Mouse (Mus musculus) monocyte, adult 5-6 weeks (primary cell): Measurements from ENCODE around the gene Lpar1. TPM values are rescaled to one million over a fixed set of nuclear protein-coding genes. Genes with fewer than 3 reads are reported as not detected.

Experiments
- ATAC-seq: fragments of 153-309, 156-312 bp; replicated peaks from 2 replicates; pipeline ENCODE4 v1.8.0; 2017; ENCODE audit warnings: mild to moderate bottlenecking; ENCODE audit not compliant: low TSS enrichment, insufficient number of reproducible peaks, severe bottlenecking, poor library complexity, low FRiP score
- total RNA-seq: library from RNA; stranded (forward); fragments of 200-1000, 200-491, 200-594 nt; gene quantifications from 3 replicates; pipeline ENCODE4 v1.2.3, GENCODE M21; 2017

The Lpar1 gene
- total RNA-seq, 1 experiment from 2014 or later, result 0.19 TPM

DNA sequence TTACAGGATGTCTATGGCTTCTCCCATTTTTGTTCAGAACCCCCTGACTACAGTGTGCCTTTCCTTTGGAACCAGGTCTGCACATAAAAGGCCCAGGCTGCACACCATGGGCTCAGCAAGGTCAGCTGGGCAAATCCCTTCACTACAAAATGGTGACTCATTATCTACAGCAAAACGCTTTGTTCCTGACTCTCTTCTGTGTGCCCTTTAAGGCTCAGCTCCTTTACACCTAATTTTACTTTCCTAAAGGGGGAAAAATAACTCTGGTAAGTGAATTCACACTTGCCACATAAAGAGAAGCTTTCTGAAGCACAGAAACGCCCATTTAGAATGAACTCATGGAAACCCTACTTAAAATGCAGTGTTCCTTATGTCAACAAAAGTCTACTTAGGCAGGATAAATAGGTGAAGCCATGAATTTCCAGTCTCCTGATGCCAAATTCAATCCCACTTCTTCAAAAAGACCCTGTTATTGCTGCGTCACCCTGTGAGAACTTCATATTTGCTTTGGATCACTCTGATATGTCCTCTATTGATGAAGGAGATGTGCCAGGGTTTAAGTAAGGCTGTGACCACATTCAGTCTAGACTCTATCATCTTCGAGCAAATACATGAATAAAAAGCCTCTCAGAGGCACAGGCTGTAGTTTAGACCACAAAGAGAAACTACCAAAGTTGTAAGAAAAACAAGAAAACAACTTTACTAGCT is 82.3 kb downstream of the Lpar1 start:
- no peak for ATAC-seq

GRCm38 (mm10) chr4:58469651-58470592 is 83.8 kb downstream of the Lpar1 start:
- ATAC-seq, result no peak

DNA sequence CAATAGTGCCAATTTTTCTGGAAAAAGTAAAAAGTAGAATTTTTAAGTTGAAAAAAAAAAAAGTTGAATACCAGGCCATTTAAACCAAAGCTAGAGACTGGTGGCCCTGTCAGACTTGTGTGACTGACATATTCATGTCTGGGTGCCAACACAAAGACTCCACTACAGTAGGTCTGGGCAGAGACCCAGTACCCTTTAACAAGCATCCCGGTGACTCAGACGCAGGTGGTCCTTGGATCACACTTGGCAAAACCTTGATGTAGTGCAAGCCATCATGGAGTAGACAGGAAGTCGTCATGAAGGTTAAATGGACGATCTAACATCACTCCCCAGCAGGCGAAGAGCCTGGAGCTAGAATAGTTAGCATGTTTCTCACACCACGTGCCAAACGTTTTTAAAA is 84.7 kb downstream of the Lpar1 start:
- ATAC-seq, result no peak

DNA sequence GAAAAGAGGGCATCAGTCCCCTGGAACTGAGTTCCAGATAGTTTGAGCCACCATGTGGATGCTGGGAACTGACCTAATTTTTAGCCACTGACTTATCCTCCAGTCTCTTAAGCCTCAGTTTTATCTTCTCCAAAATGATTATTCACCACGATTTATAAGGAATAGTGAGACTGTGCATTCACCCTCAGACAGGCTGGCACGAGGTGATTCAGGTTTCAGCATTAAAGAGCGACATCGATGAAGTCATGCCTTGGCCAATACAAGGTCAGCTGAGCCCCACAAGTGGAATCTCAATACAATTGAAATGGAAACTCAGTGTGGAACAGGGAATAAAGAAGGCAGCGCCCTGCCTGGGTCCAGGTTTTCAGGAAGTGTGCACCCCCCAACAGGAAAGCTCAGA is 88.1 kb downstream of the Lpar1 start:
- ATAC-seq, result no peak

- no peak for ATAC-seq
Observed at GRCm38 (mm10) chr4:58464390-58465164, 89.1 kb downstream of the Lpar1 start.

GRCm38 (mm10) chr4:58462990-58463389 is 90.7 kb downstream of the Lpar1 start:
- ATAC-seq, result no peak

DNA sequence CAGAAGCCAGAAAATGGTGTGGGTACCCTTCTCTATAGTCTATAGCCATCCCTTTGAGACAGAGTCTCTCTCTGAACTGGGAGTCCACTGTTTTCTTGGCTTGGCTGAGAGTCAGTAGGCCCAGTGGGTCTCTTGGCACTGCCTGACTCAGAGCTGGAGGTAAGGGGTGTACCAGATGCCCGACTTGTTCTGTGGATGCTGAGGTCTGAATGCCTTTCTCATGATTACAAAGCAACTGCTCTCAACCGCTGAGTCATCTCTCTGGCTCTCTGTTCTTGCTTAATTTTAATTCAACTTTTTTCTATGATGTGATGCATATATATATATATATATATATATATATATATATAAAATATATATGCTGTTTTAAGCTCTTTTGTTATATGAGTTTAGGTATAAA is 91.1 kb downstream of the Lpar1 start:
- ATAC-seq, result no peak

- ATAC-seq, result no peak
Observed at GRCm38 (mm10) chr4:58453334-58453733, 100.4 kb downstream of the Lpar1 start.

GRCm38 (mm10) chr4:58448825-58449224 is 104.9 kb downstream of the Lpar1 start:
- ATAC-seq, result no peak

DNA sequence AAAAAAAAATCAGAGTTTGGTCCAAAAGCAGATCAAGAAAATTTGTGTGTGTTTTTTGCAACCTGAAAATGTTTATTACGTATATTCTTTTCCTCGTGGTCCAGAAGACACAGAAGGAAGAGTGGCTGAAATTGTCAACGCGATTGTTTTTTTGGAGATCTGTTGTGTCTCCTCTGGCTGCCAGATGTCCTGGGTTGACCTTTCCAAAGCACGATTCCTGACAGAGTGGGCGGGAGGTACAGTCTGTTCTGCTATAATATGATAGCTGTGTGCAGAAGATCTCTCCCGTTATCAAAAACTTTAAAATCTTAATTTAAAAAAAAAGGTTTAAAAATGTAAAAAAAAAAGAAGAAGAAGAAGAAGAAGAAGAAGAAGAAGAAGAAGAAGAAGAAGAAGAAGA is 105.9 kb downstream of the Lpar1 start:
- ATAC-seq, result no peak

DNA sequence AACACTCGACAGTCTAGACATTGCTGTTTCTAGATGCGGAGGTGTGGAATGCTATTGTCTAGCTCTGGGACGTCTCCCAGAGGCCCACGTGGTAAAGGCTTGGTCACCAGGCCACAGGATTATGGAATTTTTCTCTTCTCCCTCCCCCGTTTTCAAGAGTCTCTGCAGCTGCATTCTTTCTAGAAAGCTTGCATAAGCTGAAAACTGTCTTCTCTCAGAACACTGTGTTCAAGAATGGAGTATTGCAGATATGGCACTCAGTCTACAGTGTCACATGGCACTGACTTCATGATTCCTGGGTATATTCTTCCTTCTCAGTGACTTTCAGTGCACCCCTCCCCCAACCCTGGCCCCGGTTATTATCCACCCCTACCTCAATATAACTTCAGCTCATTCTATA is 107.9 kb downstream of the Lpar1 start:
- no peak for ATAC-seq

DNA sequence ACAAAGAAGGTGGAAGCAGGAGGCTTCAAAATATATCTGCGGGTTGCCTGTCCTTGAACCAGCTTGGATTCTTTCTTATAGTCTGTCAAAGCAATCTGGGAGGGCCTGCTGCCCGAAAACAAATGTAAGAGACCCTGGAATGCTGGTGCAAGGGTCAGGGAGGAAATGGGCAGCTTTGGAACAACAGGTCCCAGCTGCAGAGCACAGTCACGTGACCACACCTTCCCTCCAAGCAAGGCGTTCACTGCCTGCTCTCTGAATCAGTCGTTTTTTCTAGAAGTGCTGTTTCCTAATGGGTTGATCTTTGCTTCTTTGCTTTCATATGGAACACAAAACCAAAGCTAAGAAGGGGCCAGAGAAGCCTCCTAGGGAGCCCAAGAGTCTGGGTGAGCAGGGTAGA is 111.4 kb downstream of the Lpar1 start:
- ATAC-seq, result no peak

DNA sequence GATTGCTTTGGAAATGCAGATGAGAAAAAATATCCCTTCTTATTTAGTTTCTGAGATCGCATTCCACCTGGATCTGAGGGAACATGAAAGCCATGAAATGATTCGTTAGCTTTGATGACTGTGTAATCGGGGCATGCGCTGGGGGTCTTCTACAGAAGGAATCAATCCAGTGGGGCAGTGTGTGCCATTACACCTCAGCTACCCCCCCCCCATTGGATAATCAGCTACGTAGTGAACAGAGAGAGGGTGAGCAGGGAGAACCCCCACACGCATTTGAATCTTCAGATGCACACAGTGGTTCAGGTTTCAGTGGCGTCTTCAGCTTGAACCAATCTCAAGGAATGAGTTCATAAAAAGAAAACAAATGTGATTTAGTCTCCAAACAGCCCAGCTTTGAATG is 115.0 kb downstream of the Lpar1 start:
- no peak for ATAC-seq

GRCm38 (mm10) chr4:58437271-58437670 is 116.4 kb downstream of the Lpar1 start:
- ATAC-seq, result no peak

GRCm38 (mm10) chr4:58423276-58423930 is 130.3 kb downstream of the Lpar1 start:
- no peak for ATAC-seq

DNA sequence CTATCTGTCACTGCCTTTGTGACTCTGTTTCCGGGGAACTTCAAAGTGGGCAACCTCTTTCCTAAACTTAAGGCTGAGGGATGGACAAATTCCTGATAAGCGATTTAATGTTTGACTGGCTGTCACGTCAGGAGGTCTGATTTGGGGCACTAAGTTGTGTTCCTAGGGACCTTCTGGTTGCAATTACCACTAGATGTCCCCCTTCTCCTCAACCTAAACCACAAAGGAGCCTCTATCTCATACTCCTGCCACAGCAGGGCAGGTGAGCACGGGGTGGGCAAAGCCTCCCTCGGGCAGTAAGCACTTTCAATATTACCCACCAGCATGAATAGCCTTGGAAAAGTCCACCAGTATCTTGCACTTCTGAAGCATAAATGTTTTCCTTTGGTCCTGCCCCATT is 134.5 kb downstream of the Lpar1 start:
- ATAC-seq, result no peak

GRCm38 (mm10) chr4:58417319-58417718 is 136.4 kb downstream of the Lpar1 start:
- ATAC-seq, result no peak

DNA sequence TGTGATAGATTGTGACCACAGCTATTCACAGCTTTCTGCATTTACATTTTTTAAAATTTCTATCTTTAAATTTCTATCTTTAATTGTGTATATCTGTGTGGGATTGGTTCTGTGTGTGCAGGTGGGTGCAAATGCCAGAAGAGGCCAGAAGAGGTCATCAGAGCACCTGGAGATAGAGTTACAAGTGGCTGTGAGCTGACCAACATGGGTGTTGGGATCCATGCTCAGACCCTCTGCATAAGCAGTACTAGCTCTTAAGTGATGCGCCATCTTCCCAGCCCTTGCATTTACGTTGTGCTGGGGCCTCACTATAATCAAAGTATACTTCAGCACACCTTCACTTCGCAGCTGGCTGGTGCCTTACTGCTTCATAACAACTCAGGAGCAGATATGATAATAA is 138.2 kb downstream of the Lpar1 start:
- ATAC-seq, result no peak
